Mouse (Mus musculus): ENCODE measurements around the gene Sox10. TPM values are rescaled to one million over a fixed set of nuclear protein-coding genes. Genes with fewer than 3 reads are reported as not detected.
A peak's percentile ranks its signal among the peaks of the same experiment; 100 is the strongest.

Sox10 gene
- 0.31 and 0.42 TPM in 2 replicates for total RNA-seq (2012; rRNA removed)

DNA sequence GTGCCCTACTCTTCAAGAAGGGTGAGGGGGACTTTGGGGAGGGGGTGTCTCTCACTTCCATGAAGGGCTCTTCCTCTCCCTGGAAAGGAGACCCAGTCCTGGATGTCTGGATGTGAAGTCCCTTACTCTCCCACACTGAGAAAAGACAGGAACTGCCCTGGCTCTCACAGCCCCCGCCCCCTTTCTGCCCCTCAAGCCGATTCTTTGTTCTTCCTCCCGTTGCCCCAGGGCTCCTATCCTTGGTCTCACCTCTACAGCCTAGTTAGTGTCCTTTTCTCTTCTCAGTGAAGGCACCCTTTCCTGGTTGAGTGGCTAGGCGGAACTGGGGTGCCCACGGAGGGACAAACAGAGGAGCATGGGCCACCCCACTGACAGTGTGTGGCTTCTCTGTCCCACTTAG is at the start of gene Sox10:
Gene Sox10, minus strand, starts transcription at position 101 of the 400 bp plus-strand sequence.
- no peak for TF ChIP-seq HCFC1 (IDR thresholded peaks at IDR 0.05; ENCODE audit: borderline replicate concordance, insufficient read depth, low read length)
- TF ChIP-seq CHD2 (IDR thresholded peaks at IDR 0.05; ENCODE audit: low read depth, low read length) = no peak
- TF ChIP-seq MAFK (IDR thresholded peaks at IDR 0.05; ENCODE audit: insufficient read depth, low read depth, low read length) = no peak
- TF ChIP-seq ZNF384 (IDR thresholded peaks at IDR 0.05; ENCODE audit: low read depth, low read length) = no peak
- no peak for TF ChIP-seq ZC3H11A (IDR thresholded peaks at IDR 0.05; ENCODE audit: borderline replicate concordance, low read depth, low read length)
- Histone ChIP-seq H3K9ac (ENCODE audit: insufficient read depth, low read depth, low read length, poor library complexity, severe bottlenecking) (no peak within 1 kb of the TSS; the same call in 1 of the 2 replicates), H3K9me3 (ENCODE audit: control insufficient read depth, insufficient read depth, low read depth, low read length) (no peaks in the 10 kb centered on the region), H3K4me3 (ENCODE audit: insufficient read depth in 1 of 2, low read depth in 1 of 2, low read length in 2 of 2, poor library complexity in 1 of 2, severe bottlenecking in 1 of 2) (peak within 1 kb of the TSS; percentile 28 to 66; a peak in 3 of 4 replicates), H3K4me1 (ENCODE audit: control insufficient read depth in 2 of 2, insufficient read depth in 2 of 2, low read length in 2 of 2, poor library complexity in 1 of 2) (peaks cover 0 to 7% of the 10 kb centered on the region in 2 experiments; a peak in 1 of 4 replicates), H3K27ac (ENCODE audit: insufficient read depth, low read depth, low read length, poor library complexity, severe bottlenecking) (no peak within 1 kb of the TSS; the same call in 1 of the 2 replicates), H3K36me3 (ENCODE audit: control insufficient read depth, insufficient read depth, low read length, poor library complexity, severe bottlenecking) (no peaks in the 10 kb centered on the region)
- in situ Hi-C loops (cut with MboI; ENCODE audit: low sequenced_read_pairs in 2 of 2, unreplicated experiment in 2 of 2) = no loop called here
- DNase-seq (ENCODE audit: low read depth, low spot score) = no peak

- peak overlapping the region; percentile 14 to 54; a peak in 1 of 4 replicates for H3K4me3 ChIP-seq (ENCODE audit: insufficient read depth in 1 of 2, low read depth in 1 of 2, low read length in 2 of 2, poor library complexity in 1 of 2, severe bottlenecking in 1 of 2)
- H3K36me3 ChIP-seq (ENCODE audit: control insufficient read depth, insufficient read depth, low read length, poor library complexity, severe bottlenecking) = no peaks in the 10 kb centered on the region; the same call in 1 of the 2 replicates
- H3K9me3 ChIP-seq (ENCODE audit: control insufficient read depth, insufficient read depth, low read depth, low read length) = no peaks in the 10 kb centered on the region
- peak overlapping the region; percentile 5; the same call in 1 of the 2 replicates for H3K27ac ChIP-seq (ENCODE audit: insufficient read depth, low read depth, low read length, poor library complexity, severe bottlenecking)
- H3K9ac ChIP-seq (ENCODE audit: insufficient read depth, low read depth, low read length, poor library complexity, severe bottlenecking) = peak overlapping the region; percentile 64; the same call in 1 of the 2 replicates
- H3K4me1 ChIP-seq (ENCODE audit: control insufficient read depth in 2 of 2, insufficient read depth in 2 of 2, low read length in 2 of 2, poor library complexity in 1 of 2) = peaks cover 2 to 18% of the 10 kb centered on the region in 2 experiments; a peak in 2 of 4 replicates
- TF ChIP-seq CHD2 (IDR thresholded peaks at IDR 0.05; ENCODE audit: low read depth, low read length) (no peak), MAFK (IDR thresholded peaks at IDR 0.05; ENCODE audit: insufficient read depth, low read depth, low read length) (no peak), ZNF384 (IDR thresholded peaks at IDR 0.05; ENCODE audit: low read depth, low read length) (no peak), HCFC1 (IDR thresholded peaks at IDR 0.05; ENCODE audit: borderline replicate concordance, insufficient read depth, low read length) (no peak), ZC3H11A (IDR thresholded peaks at IDR 0.05; ENCODE audit: borderline replicate concordance, low read depth, low read length) (no peak)
- DNase-seq (ENCODE audit: low read depth, low spot score) = no peak
- in situ Hi-C loops (cut with MboI; ENCODE audit: low sequenced_read_pairs in 2 of 2, unreplicated experiment in 2 of 2) = no loop called here
Measured at GRCm38 (mm10) chr15:79213591-79213990, 48.6 kb upstream of the Sox10 start.

- peak overlapping the region; percentile 14 to 54; a peak in 3 of 4 replicates for H3K4me3 ChIP-seq (ENCODE audit: insufficient read depth in 1 of 2, low read depth in 1 of 2, low read length in 2 of 2, poor library complexity in 1 of 2, severe bottlenecking in 1 of 2)
- in situ Hi-C loops (cut with MboI; ENCODE audit: low sequenced_read_pairs in 2 of 2, unreplicated experiment in 2 of 2) = no loop called here
- H3K9me3 ChIP-seq (ENCODE audit: control insufficient read depth, insufficient read depth, low read depth, low read length) = no peaks in the 10 kb centered on the region
- peaks cover 2 to 23% of the 10 kb centered on the region in 2 experiments; a peak in 3 of 4 replicates for H3K4me1 ChIP-seq (ENCODE audit: control insufficient read depth in 2 of 2, insufficient read depth in 2 of 2, low read length in 2 of 2, poor library complexity in 1 of 2)
- H3K27ac ChIP-seq (ENCODE audit: insufficient read depth, low read depth, low read length, poor library complexity, severe bottlenecking) = peak overlapping the region; percentile 87; the same call in 1 of the 2 replicates
- peak overlapping the region; percentile 87 for H3K9ac ChIP-seq (ENCODE audit: insufficient read depth, low read depth, low read length, poor library complexity, severe bottlenecking)
- no peak for DNase-seq (ENCODE audit: low read depth, low spot score)
- TF ChIP-seq ZC3H11A (IDR thresholded peaks at IDR 0.05; ENCODE audit: borderline replicate concordance, low read depth, low read length) = no peak
- no peak for TF ChIP-seq HCFC1 (IDR thresholded peaks at IDR 0.05; ENCODE audit: borderline replicate concordance, insufficient read depth, low read length)
- TF ChIP-seq ZNF384 (IDR thresholded peaks at IDR 0.05; ENCODE audit: low read depth, low read length) = no peak
- TF ChIP-seq MAFK (IDR thresholded peaks at IDR 0.05; ENCODE audit: insufficient read depth, low read depth, low read length) = no peak
- no peaks in the 10 kb centered on the region; the same call in 1 of the 2 replicates for H3K36me3 ChIP-seq (ENCODE audit: control insufficient read depth, insufficient read depth, low read length, poor library complexity, severe bottlenecking)
Measured at GRCm38 (mm10) chr15:79212750-79213446, 47.9 kb upstream of the Sox10 start.

DNA sequence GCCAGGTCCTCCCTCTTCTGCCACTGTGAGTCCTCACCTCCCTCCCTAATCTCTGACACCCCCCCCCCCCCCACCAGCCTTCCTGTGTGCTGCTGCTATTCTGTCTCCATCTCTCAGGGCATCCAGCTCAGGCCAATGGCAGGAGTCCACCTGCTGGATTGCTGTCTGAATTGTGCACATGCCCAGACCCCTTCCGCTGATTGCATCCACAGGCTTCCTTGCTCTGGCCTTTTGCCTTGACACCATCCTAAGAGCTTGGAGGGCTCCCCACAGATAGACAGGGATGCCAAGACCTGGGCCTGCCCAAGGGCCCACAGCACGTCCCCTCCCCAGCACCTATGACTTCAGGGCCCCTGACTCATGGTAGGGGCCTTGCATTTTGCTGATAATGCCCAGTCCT is 45.3 kb upstream of the Sox10 start:
- no peak for DNase-seq (ENCODE audit: low read depth, low spot score)
- Histone ChIP-seq H3K4me3 (ENCODE audit: insufficient read depth in 1 of 2, low read depth in 1 of 2, low read length in 2 of 2, poor library complexity in 1 of 2, severe bottlenecking in 1 of 2) (peak overlapping the region in 1 of 2 experiments; percentile 17; a peak in 1 of 4 replicates), H3K9me3 (ENCODE audit: control insufficient read depth, insufficient read depth, low read depth, low read length) (no peaks in the 10 kb centered on the region), H3K36me3 (ENCODE audit: control insufficient read depth, insufficient read depth, low read length, poor library complexity, severe bottlenecking) (no peaks in the 10 kb centered on the region), H3K27ac (ENCODE audit: insufficient read depth, low read depth, low read length, poor library complexity, severe bottlenecking) (peak overlapping the region; percentile 40; the same call in 1 of the 2 replicates), H3K4me1 (ENCODE audit: control insufficient read depth in 2 of 2, insufficient read depth in 2 of 2, low read length in 2 of 2, poor library complexity in 1 of 2) (peaks cover 2 to 30% of the 10 kb centered on the region in 2 experiments; a peak in 3 of 4 replicates), H3K9ac (ENCODE audit: insufficient read depth, low read depth, low read length, poor library complexity, severe bottlenecking) (peak overlapping the region; percentile 44; the same call in 1 of the 2 replicates)
- in situ Hi-C loops (cut with MboI; ENCODE audit: low sequenced_read_pairs in 2 of 2, unreplicated experiment in 2 of 2) = no loop called here
- no peak for TF ChIP-seq HCFC1 (IDR thresholded peaks at IDR 0.05; ENCODE audit: borderline replicate concordance, insufficient read depth, low read length)
- no peak for TF ChIP-seq ZC3H11A (IDR thresholded peaks at IDR 0.05; ENCODE audit: borderline replicate concordance, low read depth, low read length)
- no peak for TF ChIP-seq MAFK (IDR thresholded peaks at IDR 0.05; ENCODE audit: insufficient read depth, low read depth, low read length)
- no peak for TF ChIP-seq CHD2 (IDR thresholded peaks at IDR 0.05; ENCODE audit: low read depth, low read length)
- no peak for TF ChIP-seq ZNF384 (IDR thresholded peaks at IDR 0.05; ENCODE audit: low read depth, low read length)
